Mouse (Mus musculus) NIH3T3 (cell line): ENCODE results near the gene Gapdhs.
A peak's percentile ranks its signal among the peaks of the same experiment; 100 is the strongest.
"Not testable (repeated sequence)": the region's sequence is repeated elsewhere in the genome, so short reads cannot be mapped to it uniquely, and the experiment has no call there.

ENCODE experiments used
- DNase-seq: peaks from one replicate; pipeline ENCODE4 v3.0.0-alpha.2; 2012; ENCODE audit warnings: low read depth

Gapdhs gene

GRCm38 (mm10) chr7:30743617-30744016 is at the start of gene Gapdhs:
Gapdhs (minus strand) TSS chr7:30743681.
- DNase-seq, result not testable (repeated sequence)

- peak; percentile 22 for DNase-seq
Measured at GRCm38 (mm10) chr7:30791921-30792320, 48.4 kb upstream of the Gapdhs start.

GRCm38 (mm10) chr7:30790141-30790540 is 46.7 kb upstream of the Gapdhs start:
- DNase-seq, result no peak

GRCm38 (mm10) chr7:30787377-30788022 is 44.0 kb upstream of the Gapdhs start, which contains the start of gene Krtdap:
Krtdap (plus strand) TSS chr7:30787896.
- DNase-seq, result no peak

GRCm38 (mm10) chr7:30785721-30786546 is 42.5 kb upstream of the Gapdhs start:
- DNase-seq, result no peak

- no peak for DNase-seq
Measured at GRCm38 (mm10) chr7:30785154-30785553, 41.7 kb upstream of the Gapdhs start.

- no peak for DNase-seq
Measured at GRCm38 (mm10) chr7:30782658-30783057, 39.2 kb upstream of the Gapdhs start.

- peak; percentile 27 for DNase-seq
Measured at GRCm38 (mm10) chr7:30781792-30782191, 38.3 kb upstream of the Gapdhs start.

- no peak for DNase-seq
Measured at GRCm38 (mm10) chr7:30777911-30778310, 34.4 kb upstream of the Gapdhs start.

GRCm38 (mm10) chr7:30777081-30777579 is 33.6 kb upstream of the Gapdhs start:
- no peak for DNase-seq

- DNase-seq, result no peak
Measured at GRCm38 (mm10) chr7:30776104-30776503, 32.6 kb upstream of the Gapdhs start.

GRCm38 (mm10) chr7:30769236-30769635 is 25.8 kb upstream of the Gapdhs start:
- DNase-seq, result no peak

GRCm38 (mm10) chr7:30766408-30766807 is 22.9 kb upstream of the Gapdhs start:
- DNase-seq, result peak; percentile 14

- no peak for DNase-seq
Measured at GRCm38 (mm10) chr7:30765173-30765572, 21.7 kb upstream of the Gapdhs start.

- DNase-seq, result no peak
Measured at GRCm38 (mm10) chr7:30763456-30763855, 20.0 kb upstream of the Gapdhs start, which contains the start of gene Dmkn. Dmkn (plus strand) TSS chr7:30763756.

GRCm38 (mm10) chr7:30761769-30762352 is 18.4 kb upstream of the Gapdhs start:
- no peak for DNase-seq

- peak; percentile 69 for DNase-seq
Measured at GRCm38 (mm10) chr7:30758853-30759252, 15.4 kb upstream of the Gapdhs start.

- no peak for DNase-seq
Measured at GRCm38 (mm10) chr7:30757001-30757400, 13.5 kb upstream of the Gapdhs start.

- peak; percentile 72 for DNase-seq
Measured at GRCm38 (mm10) chr7:30751086-30751669, 7.7 kb upstream of the Gapdhs start, which contains the start of gene Sbsn. Sbsn (plus strand) TSS chr7:30751471.

GRCm38 (mm10) chr7:30749824-30750606 is 6.5 kb upstream of the Gapdhs start:
- peak; percentile 11 for DNase-seq

- peak; percentile 14 for DNase-seq
Measured at GRCm38 (mm10) chr7:30747525-30748204, 4.2 kb upstream of the Gapdhs start.
